Mouse (Mus musculus): ENCODE data around the gene Mul1.

The Mul1 gene

DNA sequence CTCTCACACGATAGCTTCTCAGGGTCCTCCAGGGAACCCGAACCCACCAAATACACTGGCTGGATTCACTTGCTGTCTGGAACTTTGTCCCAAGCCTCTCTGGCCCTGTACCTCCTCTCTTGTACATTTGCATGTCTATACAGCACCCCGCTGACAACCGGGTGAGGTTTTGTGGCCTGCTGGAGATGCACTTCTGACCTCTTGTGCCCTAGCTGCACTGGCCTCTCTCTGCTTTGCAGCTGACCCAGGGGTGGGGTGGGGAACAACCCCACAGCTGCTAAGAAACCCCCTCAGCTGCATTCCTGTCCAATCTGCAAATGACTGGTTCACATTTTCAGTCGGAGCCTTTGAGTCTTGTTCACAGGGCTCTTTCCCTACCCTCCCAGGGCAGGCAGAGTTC lies 10.5 kb downstream of the Mul1 start:
- no peak for DNase-seq (ENCODE audit: low read depth)

DNA sequence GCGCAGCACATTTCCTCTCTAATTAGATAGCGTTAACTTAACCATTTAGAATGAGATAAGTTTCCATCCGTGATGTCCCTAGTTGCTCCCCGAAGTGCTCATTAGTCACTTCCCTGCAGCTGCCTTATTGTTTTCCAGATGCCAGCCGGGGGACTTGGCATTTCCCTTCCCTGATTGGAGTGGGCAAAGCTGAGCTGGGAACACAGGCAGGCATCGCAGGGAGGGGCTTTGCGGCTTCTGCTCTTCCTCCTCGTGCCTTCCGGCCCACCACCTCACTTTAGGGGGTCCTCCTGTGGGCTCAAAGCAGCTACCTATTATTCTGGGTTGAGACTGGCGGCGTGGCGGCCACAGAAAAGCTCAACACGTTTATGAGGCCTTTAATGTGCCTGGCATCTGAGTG lies 12.5 kb downstream of the Mul1 start:
- no peak for DNase-seq (ENCODE audit: low read depth)

GRCm38 (mm10) chr4:138447387-138447786 lies 12.9 kb downstream of the Mul1 start:
- no peak for DNase-seq (ENCODE audit: low read depth)

DNA sequence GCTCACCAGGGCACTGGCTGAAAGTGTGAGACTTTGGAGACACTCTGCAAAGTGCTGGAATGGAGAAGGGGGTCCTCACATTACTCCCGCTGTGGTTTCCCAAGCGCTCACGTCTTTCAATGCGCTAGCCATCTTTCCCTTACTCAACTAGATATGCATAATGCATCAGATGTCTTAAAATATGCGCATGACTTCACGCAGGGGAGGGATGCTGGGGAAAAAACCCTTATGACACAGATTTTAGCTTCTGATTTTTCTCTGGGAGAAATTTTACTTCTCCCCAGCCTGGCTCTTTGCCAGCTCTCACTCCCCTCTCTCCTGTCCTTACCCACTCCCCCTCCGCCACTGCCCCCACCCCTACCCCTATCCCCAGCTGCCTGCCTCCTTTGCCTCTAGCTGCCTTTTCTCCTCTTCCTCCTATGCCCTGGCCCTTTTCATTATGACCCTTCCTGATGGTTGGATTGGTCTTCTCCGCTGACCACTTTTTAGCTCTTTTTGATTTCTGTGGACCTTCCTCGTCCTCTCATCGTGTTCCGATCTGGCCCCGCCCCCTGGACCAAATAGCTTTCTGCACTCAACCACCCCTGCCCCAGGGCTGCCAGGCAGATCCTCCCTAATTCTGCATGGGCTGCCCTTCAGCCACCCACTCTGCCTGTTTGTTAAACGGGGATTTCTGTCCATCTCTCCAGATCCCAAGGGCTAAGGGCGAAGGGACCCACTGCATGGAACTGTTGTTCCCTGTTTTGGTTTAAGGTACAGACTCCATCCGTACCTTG lies 13.5 kb downstream of the Mul1 start:
- DNase-seq (ENCODE audit: low read depth), result no peak

GRCm38 (mm10) chr4:138448872-138449615 lies 14.6 kb downstream of the Mul1 start:
- no peak for DNase-seq (ENCODE audit: low read depth)

DNA sequence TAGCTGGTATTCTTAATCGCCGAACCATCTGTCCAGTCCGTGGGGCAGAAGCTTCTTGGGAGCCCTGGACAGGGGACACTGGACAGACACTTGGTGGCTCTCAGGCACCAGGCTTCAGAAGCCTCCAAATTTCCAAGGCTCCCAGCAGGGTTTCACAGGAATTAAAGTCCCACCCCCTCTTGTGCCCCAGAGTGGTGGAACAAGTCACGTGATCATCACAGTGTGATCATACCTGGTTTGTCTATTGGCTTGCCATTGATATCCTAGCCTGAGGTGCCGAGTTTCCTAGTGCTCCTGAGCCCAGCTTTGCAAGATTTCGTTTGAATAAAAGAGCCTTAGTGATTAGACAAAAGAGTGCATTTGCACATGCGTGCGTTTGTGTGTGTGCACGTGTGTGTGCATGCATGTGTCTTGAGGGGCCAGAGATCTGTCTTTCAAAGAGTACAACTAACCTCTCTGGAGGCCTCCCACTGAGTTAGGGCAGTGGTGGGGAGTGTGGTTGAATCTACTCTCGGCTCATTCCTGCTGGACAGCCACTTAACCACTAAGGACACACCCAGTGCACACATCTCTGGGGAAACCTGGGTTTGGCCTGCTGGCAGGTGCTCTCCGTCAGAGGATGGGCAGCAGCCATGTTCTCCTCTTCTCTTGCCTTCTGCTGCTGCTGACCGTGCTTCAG lies 15.3 kb downstream of the Mul1 start:
- no peak for DNase-seq (ENCODE audit: low read depth)

GRCm38 (mm10) chr4:138452306-138453096 lies 18.0 kb downstream of the Mul1 start:
- DNase-seq (ENCODE audit: low read depth), result no peak

- DNase-seq (ENCODE audit: low read depth), result no peak
These were observed 18.8 kb downstream of the Mul1 start for GRCm38 (mm10) chr4:138453097-138453752.

DNA sequence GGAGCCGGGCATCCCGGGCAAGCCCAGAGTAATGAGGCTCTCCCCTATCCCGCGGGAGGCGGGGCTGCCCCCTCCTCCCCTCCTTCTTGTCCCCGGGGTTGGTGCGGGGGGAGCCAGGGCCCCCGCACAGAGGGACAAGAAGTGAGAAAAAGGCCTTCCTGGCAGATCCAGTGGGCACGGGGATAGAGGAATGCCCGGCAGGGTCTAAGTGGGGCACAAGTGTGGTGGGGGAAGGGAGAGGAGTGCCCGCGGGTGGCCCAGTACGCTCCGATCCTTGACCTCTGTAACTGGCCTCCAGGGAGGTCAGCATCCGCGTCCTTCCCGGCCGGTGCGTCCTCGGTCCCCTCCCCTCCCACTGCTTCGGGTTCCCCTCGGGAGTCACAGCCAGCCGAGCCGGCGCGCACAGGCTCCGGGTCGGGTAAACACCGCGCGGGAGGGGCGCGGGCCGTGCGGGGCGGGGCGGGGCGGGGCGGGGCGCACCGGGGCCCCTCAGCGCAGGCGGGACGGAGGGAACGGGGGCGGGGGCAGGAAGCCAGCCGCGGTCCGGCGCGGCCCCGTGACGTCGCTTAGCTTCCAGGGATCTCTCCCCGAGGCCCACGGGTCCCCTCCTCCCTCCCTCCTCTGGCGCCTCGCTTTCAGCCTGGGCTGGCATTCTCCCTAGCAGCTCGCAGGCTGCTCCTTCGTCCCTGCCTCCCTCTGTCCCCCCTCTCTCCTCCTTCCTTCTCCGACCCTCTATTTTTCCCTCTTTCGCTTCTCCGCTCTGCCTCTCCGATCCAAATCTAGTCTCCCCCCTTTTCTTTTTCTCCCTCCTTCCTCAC lies 19.5 kb downstream of the Mul1 start, which contains the start of gene Camk2n1:
Camk2n1 (plus strand) TSS at position 562 of the 818 bp plus-strand sequence.
- DNase-seq (ENCODE audit: low read depth), result no peak

DNA sequence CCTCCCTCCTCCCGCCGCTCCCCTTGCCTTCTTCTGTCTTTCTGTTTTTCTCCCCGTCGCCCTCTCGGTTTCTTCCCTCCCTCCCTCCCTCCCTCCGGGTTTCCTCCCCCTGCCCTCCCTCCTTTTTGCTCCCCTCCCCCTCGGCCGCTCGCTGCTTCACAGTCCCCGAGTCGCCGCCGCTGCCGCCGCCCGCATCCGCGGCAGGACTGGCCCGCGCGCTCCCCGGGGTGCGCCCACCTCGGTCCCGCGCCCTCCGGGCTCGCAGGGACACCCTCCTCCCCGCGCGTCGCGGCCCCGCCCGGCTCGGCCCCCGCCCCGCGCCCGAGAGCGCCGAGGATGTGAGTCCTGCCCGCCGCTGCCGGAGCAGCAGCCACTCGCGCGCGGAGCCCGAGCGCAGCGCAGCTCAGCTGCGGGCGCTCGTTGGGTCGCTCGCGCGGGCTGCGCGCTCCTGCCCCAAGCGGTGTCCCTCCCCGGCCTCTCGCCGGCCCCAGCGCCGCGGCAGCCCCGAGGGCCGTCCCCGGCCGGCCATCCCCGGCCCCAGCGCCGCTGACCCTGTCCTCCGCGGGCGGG lies 20.2 kb downstream of the Mul1 start:
- DNase-seq (ENCODE audit: low read depth), result no peak

DNA sequence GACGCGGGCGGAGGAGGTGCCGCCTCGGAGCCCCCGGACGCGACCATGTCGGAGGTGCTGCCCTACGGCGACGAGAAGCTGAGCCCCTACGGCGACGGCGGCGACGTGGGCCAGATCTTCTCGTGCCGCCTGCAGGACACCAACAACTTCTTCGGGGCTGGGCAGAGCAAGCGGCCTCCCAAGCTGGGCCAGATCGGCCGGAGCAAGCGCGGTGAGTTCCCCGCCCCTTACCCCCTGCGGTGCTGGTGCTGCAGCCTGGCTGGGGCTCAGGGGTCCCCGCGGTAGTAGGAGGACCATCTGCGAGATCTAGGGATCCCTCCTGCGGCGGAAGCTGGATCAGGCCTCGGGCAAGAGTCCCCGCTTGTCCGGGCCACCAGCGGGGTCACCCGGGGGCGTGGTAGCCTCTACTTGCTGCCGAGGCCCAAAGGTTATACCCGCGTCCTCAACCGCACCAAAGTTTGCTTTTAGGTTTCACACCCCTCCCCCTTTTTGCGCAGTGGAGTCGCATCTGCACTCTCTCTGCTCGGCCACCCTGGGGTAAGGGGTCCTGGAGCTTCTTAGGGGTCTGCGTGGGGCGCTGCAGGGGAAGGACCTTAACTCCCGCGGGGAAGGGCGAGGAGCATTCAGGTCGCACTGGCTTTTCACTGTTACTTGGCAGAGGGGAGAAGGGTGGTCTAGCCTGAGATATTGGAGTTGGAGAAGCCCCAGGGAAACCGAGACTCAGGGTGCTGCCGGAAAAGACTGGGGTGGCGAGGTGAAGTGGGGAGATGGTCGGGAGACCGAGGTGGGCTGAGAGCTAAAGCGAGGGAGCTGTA lies 20.9 kb downstream of the Mul1 start:
- no peak for DNase-seq (ENCODE audit: low read depth)

DNA sequence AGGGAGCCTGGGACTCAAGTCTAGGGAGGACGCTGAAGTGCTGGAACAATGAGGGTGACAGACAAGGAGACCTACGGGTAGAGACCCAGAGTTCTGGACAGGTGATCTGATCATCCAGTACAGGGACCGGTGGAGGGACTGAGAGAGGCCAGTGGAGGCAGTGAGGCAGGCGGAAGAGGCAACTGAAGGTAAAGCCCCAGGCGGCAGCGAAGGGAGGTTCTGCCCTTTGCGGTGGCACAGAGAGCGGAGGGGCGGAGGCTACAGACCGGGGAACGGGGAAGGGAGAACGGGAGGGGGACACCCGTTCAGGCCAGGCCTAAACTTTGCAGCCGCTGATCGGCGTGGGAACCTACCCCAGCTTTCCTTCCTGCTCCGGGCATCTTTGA lies 21.5 kb downstream of the Mul1 start:
- DNase-seq (ENCODE audit: low read depth), result no peak

- no peak for DNase-seq (ENCODE audit: low read depth)
These were observed 22.1 kb downstream of the Mul1 start for GRCm38 (mm10) chr4:138456536-138456935.

- no peak for DNase-seq (ENCODE audit: low read depth)
These were observed 22.6 kb downstream of the Mul1 start for GRCm38 (mm10) chr4:138457091-138457490.

DNA sequence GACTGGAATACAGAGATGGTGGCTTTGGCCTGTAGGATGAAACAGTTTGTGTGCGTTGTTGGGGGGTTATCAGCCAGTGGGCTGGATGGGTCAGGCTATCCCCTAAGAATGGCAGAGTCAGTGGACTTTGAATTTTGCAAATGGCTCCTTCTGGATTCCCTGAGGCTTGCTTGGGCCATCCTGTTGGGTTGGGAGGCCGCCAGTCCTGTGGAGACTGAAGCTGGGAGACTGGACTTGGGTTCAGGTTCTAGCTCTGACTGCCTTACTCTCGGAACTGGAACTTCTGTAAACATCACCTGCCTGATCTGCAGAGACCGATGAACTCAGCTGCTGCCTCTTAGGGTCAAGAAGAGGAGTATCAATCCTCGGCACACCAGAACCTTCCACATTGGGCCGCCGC lies 23.7 kb downstream of the Mul1 start:
- no peak for DNase-seq (ENCODE audit: low read depth)

DNA sequence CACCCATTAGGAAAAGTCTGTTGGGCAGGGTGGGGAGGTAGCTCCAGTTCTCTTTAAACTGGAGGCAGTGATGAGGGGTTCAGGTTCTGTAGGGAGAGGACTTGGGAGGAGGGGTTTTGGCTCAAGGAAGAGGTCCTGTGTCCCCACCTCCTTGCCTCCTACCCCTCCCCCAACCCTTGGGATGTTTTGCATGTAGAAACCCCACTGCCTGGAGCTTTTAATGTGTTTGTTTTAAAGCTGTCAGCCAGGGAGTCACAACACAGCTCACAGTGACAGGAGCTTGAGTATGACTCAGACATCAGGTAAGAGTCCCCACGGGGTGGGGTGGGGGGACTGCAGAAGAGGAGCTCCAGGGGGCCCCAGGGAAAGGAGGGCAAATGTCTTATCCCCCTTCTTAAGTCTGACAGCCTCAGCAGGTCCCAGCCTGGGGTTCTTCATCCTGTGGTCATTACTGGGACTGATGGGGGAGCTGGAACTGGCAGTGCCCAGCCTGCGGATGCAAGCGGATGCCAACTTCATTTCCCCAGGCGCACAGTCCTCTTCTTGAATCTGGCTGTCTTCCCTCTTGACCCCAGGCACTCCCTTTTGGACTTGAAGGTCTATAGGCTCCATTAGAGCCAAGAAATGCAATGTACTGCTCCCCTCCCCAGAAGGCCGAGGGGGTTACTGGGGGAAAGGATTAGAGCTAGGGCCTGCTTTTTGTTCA lies 24.4 kb downstream of the Mul1 start:
- no peak for DNase-seq (ENCODE audit: low read depth)

DNA sequence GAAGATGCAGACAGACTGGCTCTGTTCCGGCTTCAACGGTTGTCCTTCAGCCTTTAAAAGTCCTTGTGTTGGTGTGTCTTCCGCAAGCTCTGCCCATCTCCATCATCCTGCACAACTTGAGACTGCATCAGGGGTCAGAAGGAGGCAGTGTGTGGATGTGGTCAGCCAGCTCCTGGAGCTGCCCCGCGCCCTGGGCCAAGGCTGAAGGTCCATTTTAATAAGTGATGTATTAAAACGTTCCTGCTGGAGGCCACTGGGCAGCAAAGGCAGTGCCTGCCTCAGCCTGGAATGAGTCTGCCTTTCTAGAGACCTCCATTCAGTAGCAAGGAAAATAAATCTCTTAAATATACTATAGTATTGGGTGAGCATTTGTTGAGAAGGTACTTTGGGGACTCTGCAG lies 25.3 kb downstream of the Mul1 start:
- DNase-seq (ENCODE audit: low read depth), result no peak

- DNase-seq (ENCODE audit: low read depth), result no peak
These were observed 26.4 kb downstream of the Mul1 start for GRCm38 (mm10) chr4:138460910-138461309.

- DNase-seq (ENCODE audit: low read depth), result no peak
These were observed 27.0 kb downstream of the Mul1 start for GRCm38 (mm10) chr4:138461471-138461870.

Data from fibroblast of lung, adult 2 months (primary cell).